Mouse (Mus musculus) myocyte (in vitro differentiated cells): Measurements from ENCODE around the gene Sox9. TPM values are rescaled to one million over a fixed set of nuclear protein-coding genes. Genes with fewer than 3 reads are reported as not detected.

Experiments used
- H3K27me3 ChIP-seq: one replicate; pipeline ENCODE4 v1.6.1; 2011; ENCODE audit not compliant: control insufficient read depth, insufficient read depth, insufficient read length
- H3K36me3 ChIP-seq: one replicate; pipeline ENCODE4 v1.6.1; 2011; ENCODE audit not compliant: control insufficient read depth, insufficient read depth
- H3K4me2 ChIP-seq: one replicate; pipeline ENCODE4 v1.6.1; 2011; ENCODE audit warnings: low read depth, control low read depth
- H3K4me3 ChIP-seq: one replicate; pipeline ENCODE4 v1.5.1; 2011; ENCODE audit warnings: mild to moderate bottlenecking, control low read depth, moderate library complexity
- H3K79me2 ChIP-seq: one replicate; pipeline ENCODE4 v1.6.1; 2011; ENCODE audit not compliant: control insufficient read depth, insufficient read depth
- H3ac ChIP-seq: one replicate; pipeline ENCODE4 v1.6.1; 2011; ENCODE audit not compliant: control insufficient read depth, insufficient read length
- CEBPB ChIP-seq: IDR thresholded peaks from 2 replicates; pipeline ENCODE4 v1.6.1; 2011; ENCODE audit warnings: mild to moderate bottlenecking, moderate library complexity; ENCODE audit not compliant: poor library complexity, insufficient read depth, severe bottlenecking
- E2F4 ChIP-seq: IDR thresholded peaks from one replicate; pipeline ENCODE4 v1.6.1; 2011; ENCODE audit warnings: mild to moderate bottlenecking, control low read depth, moderate library complexity; ENCODE audit not compliant: insufficient read depth
- MAX ChIP-seq: IDR thresholded peaks from one replicate; pipeline ENCODE4 v1.6.1; 2011; ENCODE audit warnings: low read depth, mild to moderate bottlenecking, control low read depth
- MYOD1 ChIP-seq, 3 experiments: IDR thresholded peaks; one replicate each; pipeline ENCODE4 v1.6.1; 2011; ENCODE audit warnings: control low read depth in 2 of 3, low read depth in 2 of 3, mild to moderate bottlenecking in 2 of 3, moderate library complexity in 1 of 3; ENCODE audit not compliant: insufficient read length in 2 of 3, control insufficient read depth in 1 of 3
- MYOG ChIP-seq, 3 experiments: IDR thresholded peaks; one replicate each; pipeline ENCODE4 v1.6.1; 2011; ENCODE audit warnings: control low read depth in 2 of 3, low read depth in 2 of 3, mild to moderate bottlenecking in 2 of 3; ENCODE audit not compliant: insufficient read length in 2 of 3, control insufficient read depth in 1 of 3, insufficient read depth in 1 of 3
- POLR2A ChIP-seq: IDR thresholded peaks from one replicate; pipeline ENCODE4 v1.6.1; 2011; ENCODE audit warnings: low read depth, mild to moderate bottlenecking, control low read depth, moderate library complexity; ENCODE audit not compliant: insufficient read length
- POLR2AphosphoS2 ChIP-seq: IDR thresholded peaks from one replicate; pipeline ENCODE4 v1.6.1; 2011; ENCODE audit warnings: low read depth, control low read depth; ENCODE audit not compliant: insufficient read length
- REST ChIP-seq: IDR thresholded peaks from one replicate; pipeline ENCODE4 v1.6.1; 2011; ENCODE audit warnings: mild to moderate bottlenecking, control low read depth, moderate library complexity; ENCODE audit not compliant: insufficient read depth, insufficient read length
- SRF ChIP-seq: IDR thresholded peaks from one replicate; pipeline ENCODE4 v1.6.1; 2011; ENCODE audit warnings: low read depth; ENCODE audit not compliant: control insufficient read depth, insufficient read length
- TCF12 ChIP-seq: IDR thresholded peaks from one replicate; pipeline ENCODE4 v1.6.1; 2011; ENCODE audit warnings: mild to moderate bottlenecking, control low read depth; ENCODE audit not compliant: poor library complexity, insufficient read depth, severe bottlenecking
- TCF3 ChIP-seq: IDR thresholded peaks from one replicate; pipeline ENCODE4 v1.6.1; 2011; ENCODE audit warnings: low read depth, control low read depth; ENCODE audit not compliant: insufficient read length
- USF1 ChIP-seq: IDR thresholded peaks from one replicate; pipeline ENCODE4 v1.6.1; 2011; ENCODE audit warnings: low read depth, mild to moderate bottlenecking, control low read depth, moderate library complexity
- polyA plus RNA-seq: library from polyadenylated mRNA; unstranded; fragments of >200 nt; fragmentation: generic; extraction: Trizol; gene quantifications from one replicate; pipeline ENCODE4 v1.2.1, GENCODE M21; 2012; ENCODE audit warnings: missing spikeins

Gene Sox9
- polyA plus RNA-seq, 1 experiment: 17.9 TPM

DNA sequence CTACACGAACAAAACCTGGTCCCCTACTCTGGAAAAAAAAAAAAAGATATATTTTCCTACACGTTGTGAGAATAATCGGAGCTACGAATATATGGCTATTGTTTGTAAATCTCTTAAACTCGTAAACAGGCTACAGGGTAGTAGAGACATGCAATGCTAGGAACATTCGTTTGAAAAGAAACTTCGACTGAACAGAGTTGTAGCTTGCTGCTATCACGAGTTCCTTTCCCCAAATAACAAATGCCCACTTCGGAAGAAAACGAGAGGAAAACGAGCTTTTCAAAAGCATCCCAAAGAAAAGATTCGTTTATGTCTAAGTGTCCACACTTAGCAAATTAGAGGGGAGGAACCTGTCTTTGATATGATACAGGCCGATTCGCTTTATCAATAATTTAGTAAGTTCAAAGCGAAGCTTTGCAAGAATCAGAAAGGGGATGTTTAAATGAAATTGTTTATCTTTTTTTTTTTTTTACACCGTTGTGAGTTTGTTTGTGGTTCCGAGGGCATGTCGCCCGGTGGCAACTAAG, 1.6 kb upstream of the Sox9 start:
- Histone ChIP-seq H3K4me3 (no peak overlapping the region), H3K4me2 (peak overlapping the region; percentile 76), H3K79me2 (peaks cover 31% of the 10 kb centered on the region), H3ac (no peak overlapping the region), H3K27me3 (no peaks in the 10 kb centered on the region), H3K36me3 (peaks cover 14% of the 10 kb centered on the region)
- TF ChIP-seq MYOD1 (IDR thresholded peaks at IDR 0.05; ENCODE audit: control insufficient read depth in 1 of 3, insufficient read length in 2 of 3, low read depth in 2 of 3) (no peak), TCF3 (no peak), SRF (no peak), POLR2AphosphoS2 (no peak), MYOG (IDR thresholded peaks at IDR 0.05; ENCODE audit: control insufficient read depth in 1 of 3, insufficient read depth in 1 of 3, insufficient read length in 2 of 3, low read depth in 2 of 3) (no peak), CEBPB (no peak), E2F4 (no peak), USF1 (no peak), POLR2A (no peak), REST (no peak), TCF12 (no peak), MAX (no peak)

DNA sequence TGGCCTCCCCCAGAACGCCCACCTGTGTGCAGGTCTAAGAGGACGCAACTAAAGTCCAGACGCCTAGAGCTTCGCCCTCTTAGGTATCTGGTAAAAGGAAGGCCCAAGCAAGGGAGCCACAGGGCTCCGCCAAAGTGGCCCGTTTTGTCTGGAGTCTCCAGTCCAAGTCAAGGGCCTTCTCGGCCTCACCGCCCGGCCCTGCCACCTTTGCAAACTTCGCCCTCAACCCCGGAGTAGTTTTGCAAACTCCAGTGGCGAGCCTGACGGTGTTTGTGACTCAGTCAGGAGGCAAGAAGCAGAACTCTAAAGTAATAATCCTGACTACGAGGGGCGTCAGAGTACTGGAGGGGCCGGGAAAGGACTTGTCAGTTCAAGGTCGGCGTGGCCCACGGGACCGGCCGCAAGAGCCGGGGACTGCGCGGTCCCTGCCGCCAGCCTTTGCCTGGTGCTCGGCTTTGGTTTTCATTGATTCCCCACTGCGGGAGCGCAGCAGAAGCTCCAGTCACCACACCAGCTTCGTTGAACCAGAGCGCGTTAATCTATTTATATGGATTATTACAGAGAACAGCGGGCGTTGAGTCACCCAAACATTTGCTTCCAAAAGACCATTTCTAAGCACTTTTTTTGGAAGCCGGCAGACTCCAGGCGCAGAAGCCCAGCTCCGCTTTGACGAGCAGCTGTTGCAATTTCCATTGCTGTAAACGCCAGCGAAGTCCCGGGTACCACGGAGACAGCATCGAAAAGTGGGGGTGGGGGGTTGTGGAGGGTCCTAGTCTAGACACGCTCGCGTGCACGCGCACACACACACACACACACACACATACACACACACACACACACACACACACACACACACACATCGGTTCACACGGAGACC, 751 bp upstream of the Sox9 start:
- no peak for TF ChIP-seq TCF3
- no peak for TF ChIP-seq POLR2A
- peak in 2 of 3 experiments; percentile 63 to 73 for TF ChIP-seq MYOG (IDR thresholded peaks at IDR 0.05; ENCODE audit: control insufficient read depth in 1 of 3, insufficient read depth in 1 of 3, insufficient read length in 2 of 3, low read depth in 2 of 3)
- peak in 2 of 3 experiments; percentile 63 to 67 for TF ChIP-seq MYOD1 (IDR thresholded peaks at IDR 0.05; ENCODE audit: control insufficient read depth in 1 of 3, insufficient read length in 2 of 3, low read depth in 2 of 3)
- TF ChIP-seq CEBPB: peak; percentile 41; the same call in 1 of the 2 replicates
- TF ChIP-seq TCF12: peak; percentile 40
- no peak for TF ChIP-seq MAX
- peak overlapping the region; percentile 66 for H3ac ChIP-seq
- H3K4me2 ChIP-seq: peak overlapping the region; percentile 76
- H3K79me2 ChIP-seq: peaks cover 38% of the 10 kb centered on the region
- H3K36me3 ChIP-seq: peaks cover 20% of the 10 kb centered on the region
- H3K27me3 ChIP-seq: no peaks in the 10 kb centered on the region
- H3K4me3 ChIP-seq: peak overlapping the region; percentile 98

DNA sequence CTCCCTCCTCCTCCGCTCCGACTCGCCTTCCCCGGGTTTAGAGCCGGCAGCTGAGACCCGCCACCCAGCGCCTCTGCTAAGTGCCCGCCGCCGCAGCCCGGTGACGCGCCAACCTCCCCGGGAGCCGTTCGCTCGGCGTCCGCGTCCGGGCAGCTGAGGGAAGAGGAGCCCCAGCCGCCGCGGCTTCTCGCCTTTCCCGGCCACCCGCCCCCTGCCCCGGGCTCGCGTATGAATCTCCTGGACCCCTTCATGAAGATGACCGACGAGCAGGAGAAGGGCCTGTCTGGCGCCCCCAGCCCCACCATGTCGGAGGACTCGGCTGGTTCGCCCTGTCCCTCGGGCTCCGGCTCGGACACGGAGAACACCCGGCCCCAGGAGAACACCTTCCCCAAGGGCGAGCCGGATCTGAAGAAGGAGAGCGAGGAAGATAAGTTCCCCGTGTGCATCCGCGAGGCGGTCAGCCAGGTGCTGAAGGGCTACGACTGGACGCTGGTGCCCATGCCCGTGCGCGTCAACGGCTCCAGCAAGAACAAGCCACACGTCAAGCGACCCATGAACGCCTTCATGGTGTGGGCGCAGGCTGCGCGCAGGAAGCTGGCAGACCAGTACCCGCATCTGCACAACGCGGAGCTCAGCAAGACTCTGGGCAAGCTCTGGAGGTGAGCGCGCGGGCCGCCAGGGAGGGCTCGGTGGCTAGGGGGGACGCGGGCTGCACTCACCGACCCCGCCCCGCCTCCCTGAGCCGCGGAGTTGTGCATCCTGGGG, 515 bp downstream of the Sox9 start:
- peak overlapping the region; percentile 98 for H3K4me3 ChIP-seq

DNA sequence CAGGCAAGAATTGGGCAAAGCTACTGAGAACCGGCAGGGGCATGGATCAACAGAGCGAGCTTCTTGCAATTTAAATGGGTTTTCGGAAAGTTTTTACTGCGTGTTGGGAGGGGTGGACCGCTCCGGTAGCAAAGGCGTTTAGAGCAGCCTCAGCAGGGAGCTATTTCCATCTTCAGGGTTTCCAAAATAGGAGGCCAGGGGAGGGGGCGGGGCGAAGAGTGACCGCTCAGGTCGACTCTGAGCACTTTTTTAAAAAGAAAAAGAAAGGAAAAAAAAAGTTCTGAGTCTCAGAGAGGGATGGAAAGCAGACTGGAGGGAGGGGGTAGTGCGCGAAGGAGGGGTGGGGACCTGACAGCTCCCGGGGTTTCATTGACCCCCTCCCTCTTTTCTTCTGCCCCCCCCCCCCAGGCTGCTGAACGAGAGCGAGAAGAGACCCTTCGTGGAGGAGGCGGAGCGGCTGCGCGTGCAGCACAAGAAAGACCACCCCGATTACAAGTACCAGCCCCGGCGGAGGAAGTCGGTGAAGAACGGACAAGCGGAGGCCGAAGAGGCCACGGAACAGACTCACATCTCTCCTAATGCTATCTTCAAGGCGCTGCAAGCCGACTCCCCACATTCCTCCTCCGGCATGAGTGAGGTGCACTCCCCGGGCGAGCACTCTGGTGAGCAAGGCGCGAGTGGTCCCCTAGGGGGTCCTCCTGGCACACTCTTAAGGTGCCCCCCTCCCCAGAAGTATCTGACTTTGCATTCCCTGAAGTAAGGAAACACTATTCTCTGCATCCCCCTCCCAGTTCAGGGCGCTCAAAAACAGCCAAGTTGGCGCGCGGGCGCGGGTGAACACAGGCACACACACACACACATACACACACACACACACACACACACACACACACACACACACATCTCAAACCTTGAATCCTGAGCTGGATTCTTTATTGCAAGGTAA, 1.6 kb downstream of the Sox9 start:
- Histone ChIP-seq H3K27me3 (no peaks in the 10 kb centered on the region), H3K79me2 (peaks cover 38% of the 10 kb centered on the region), H3K36me3 (peaks cover 23% of the 10 kb centered on the region), H3K4me2 (peak overlapping the region; percentile 74), H3ac (peak overlapping the region; percentile 66), H3K4me3 (peak overlapping the region; percentile 98)
- TF ChIP-seq POLR2AphosphoS2 (no peak), TCF12 (no peak)

More for the DNA sequence above, 515 bp downstream of the Sox9 start:
- Histone ChIP-seq H3K27me3 (no peaks in the 10 kb centered on the region), H3K79me2 (peaks cover 38% of the 10 kb centered on the region), H3K4me2 (no peak overlapping the region), H3K36me3 (peaks cover 23% of the 10 kb centered on the region), H3ac (peak overlapping the region; percentile 66)
- TF ChIP-seq POLR2A: peak; percentile 34
- no peak for TF ChIP-seq E2F4
- TF ChIP-seq MYOD1 (IDR thresholded peaks at IDR 0.05; ENCODE audit: control insufficient read depth in 1 of 3, insufficient read length in 2 of 3, low read depth in 2 of 3): peak in 1 of 3 experiments; percentile 18
- TF ChIP-seq MYOG (IDR thresholded peaks at IDR 0.05; ENCODE audit: control insufficient read depth in 1 of 3, insufficient read depth in 1 of 3, insufficient read length in 2 of 3, low read depth in 2 of 3): peak in 1 of 3 experiments; percentile 26
